ENCODE assay signal across 18 mouse cellular contexts in the genomic region with DNA sequence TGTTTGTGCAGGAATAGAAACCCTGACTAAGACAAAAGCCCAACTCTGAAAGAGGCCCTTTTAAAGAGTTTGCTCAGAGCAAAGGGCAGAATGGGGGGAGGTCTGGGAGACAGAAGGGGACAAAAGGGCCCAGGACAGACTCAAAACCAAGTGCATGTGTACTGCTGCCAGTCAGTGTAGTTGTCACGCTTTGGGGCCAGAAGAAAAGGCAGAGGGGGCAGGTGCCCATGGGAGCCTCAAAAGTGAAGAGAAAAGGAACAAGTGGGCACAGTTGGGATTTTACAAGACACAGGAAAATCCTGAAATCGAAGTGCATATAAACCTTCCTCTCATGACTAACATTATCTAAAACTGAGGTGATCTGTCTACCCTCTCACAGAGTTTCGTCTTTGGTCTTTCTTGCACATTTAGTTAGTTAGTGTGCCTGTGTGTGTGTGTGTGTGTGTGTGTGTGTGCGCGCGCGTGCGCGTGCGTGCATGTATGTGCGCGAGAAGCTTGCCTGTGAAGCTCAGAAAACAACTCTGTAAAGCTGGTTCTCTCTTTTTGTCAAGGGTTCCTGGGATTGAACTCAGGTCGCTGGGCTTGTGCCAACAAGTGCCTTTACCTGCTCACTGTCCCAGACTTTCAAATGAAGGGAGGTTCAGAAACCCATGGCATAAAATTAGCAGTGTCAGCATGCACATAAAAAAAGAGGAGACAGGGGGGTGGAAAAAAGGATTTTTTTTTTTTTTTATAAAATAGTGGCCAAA.
"Had no signal": no experiment of that assay in that cellular context is flagged by ENCODE, and none has a peak within 500 bp of the region (broad histone marks: within the 10 kb centered on the region; RNA-seq: fewer than 3 reads in every experiment).

No protein-coding gene starts in this region.

- H3K9ac ChIP-seq: kidney, embryonic 15.5 days; liver, embryonic 14.5 days; liver, postnatal 0 days; lung, embryonic 14.5 days; midbrain, embryonic 15.5 days; neural tube, embryonic 13.5 days; stomach, embryonic 15.5 days had no signal

- H3K4me2 ChIP-seq: kidney, embryonic 15.5 days; lung, embryonic 14.5 days; midbrain, embryonic 15.5 days; neural tube, embryonic 13.5 days; stomach, embryonic 15.5 days had no signal

- DNase-seq: kidney, adult 11 months; kidney, adult 8-10 months; kidney, postnatal 4 days; left cerebral cortex, postnatal 4 days; liver, postnatal 0 days; lung, embryonic 14.5 days; retina, postnatal 1 day; right cerebral cortex, postnatal 25 days; spleen, adult 18-20 months; thymus, postnatal 25 days had no signal

- H3K27ac ChIP-seq: kidney, embryonic 15.5 days; liver, embryonic 14.5 days; macrophage; midbrain, embryonic 15.5 days; neural tube, embryonic 13.5 days; stomach, embryonic 15.5 days had no signal

- H3K27me3 ChIP-seq: kidney, embryonic 15.5 days; midbrain, embryonic 15.5 days; neural tube, embryonic 13.5 days; stomach, embryonic 15.5 days had no signal

- ATAC-seq: liver, postnatal 0 days; lung, postnatal 0 days; midbrain, embryonic 15.5 days had no signal

- H3K9me3 ChIP-seq: midbrain, embryonic 15.5 days; stomach, embryonic 15.5 days had no signal

- H3K4me3 ChIP-seq: kidney, embryonic 15.5 days; midbrain, embryonic 15.5 days; myocyte; neural tube, embryonic 13.5 days; stomach, embryonic 15.5 days had no signal

- H3K36me3 ChIP-seq: kidney, embryonic 15.5 days; midbrain, embryonic 15.5 days; neural tube, embryonic 13.5 days; stomach, embryonic 15.5 days had no signal
